Mouse (Mus musculus) gastrocnemius, postnatal 4 days (tissue): ENCODE measurements around the gene Zfp978. TPM values are rescaled to one million over a fixed set of nuclear protein-coding genes. Genes with fewer than 3 reads are reported as not detected.
"Not testable (repeated sequence)": the region's sequence is repeated elsewhere in the genome, so short reads cannot be mapped to it uniquely, and the experiment has no call there.

Experiments
- DNase-seq, 2 experiments: peaks; one replicate each; pipeline ENCODE4 v3.0.0; 2021 to 2022; ENCODE audit warnings: low spot score in 2 of 2, mixed read lengths in 2 of 2
- total RNA-seq, 2 experiments: library from RNA; stranded (reverse); gene quantifications; 2 replicates each; pipeline ENCODE4 v1.2.3; 2021

Zfp978 gene
- total RNA-seq, 2 experiments from 2014 or later, result not detected

- peak; percentile 19 to 21 for DNase-seq
These were observed 11.3 kb upstream of the Zfp978 start for GRCm38 (mm10) chr4:147349687-147350415.

- peak; percentile 8 to 18 for DNase-seq
These were observed 10.6 kb upstream of the Zfp978 start for GRCm38 (mm10) chr4:147350541-147350940.

GRCm38 (mm10) chr4:147351376-147351980 lies 9.6 kb upstream of the Zfp978 start:
- peak; percentile 5 to 15 for DNase-seq

GRCm38 (mm10) chr4:147353626-147354025 lies 7.5 kb upstream of the Zfp978 start:
- peak; percentile 3 to 4 for DNase-seq

DNA sequence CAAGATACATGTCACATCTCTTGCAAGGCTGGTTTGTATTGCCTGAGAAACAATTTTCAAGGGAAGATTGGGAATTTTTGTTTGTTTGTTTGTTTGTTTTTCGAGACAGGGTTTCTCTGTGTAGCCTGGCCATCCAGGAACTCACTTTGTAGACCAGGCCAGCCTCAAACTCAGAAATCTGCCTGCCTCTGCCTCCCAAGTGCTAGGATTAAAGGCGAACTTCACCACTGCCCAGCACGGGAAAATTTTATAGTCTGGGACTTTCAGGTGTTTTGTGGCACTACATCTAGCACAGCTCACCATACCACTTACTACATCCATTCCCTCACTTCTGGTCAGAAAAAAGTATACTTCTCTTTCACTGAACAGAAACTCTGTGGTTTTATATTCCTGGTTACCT lies 5.1 kb upstream of the Zfp978 start:
- not testable (repeated sequence) for DNase-seq

- not testable (repeated sequence) for DNase-seq
These were observed 3.9 kb upstream of the Zfp978 start for GRCm38 (mm10) chr4:147357195-147357594.

DNA sequence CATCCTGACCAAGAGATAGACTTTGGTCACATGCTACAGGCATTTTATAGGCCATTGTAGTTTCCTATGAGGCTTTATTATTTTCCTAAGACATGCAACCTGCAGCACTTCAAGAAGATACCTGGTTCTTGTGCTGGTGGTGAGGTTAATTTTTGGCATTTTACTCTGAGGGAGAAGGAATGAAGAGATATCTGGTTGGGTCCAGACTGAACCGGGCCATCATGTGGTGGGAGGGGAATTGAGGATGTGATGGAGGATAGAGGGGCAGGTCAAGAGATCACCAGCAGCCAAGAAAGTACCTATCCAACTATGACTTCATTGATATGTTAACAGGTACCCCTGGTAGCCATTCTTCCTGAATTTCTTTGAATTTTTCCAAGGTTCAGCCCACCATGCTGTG lies 769 bp downstream of the Zfp978 start:
- not testable (repeated sequence) for DNase-seq

- not testable (repeated sequence) for DNase-seq
These were observed 8.5 kb downstream of the Zfp978 start for GRCm38 (mm10) chr4:147369564-147369963.

DNA sequence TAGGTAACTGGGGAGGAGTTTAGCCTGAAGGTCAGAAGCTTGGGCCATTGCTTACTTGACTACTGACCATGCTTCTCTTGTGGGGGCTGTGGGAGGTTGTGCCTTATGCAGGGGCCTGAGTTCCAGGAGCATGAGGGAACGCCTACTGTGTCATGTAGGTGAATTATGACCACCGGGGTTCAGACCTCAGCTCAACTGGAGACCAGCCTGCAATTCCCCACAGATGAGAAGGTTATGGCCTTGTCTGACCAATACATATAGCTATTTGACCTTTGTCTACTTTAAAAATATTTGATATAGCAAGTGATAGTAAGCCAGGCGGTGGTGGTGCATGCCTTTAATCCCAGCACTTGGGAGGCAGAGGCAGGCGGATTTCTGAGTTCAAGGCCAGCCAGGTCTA lies 22.1 kb downstream of the Zfp978 start:
- DNase-seq, result not testable (repeated sequence)

DNA sequence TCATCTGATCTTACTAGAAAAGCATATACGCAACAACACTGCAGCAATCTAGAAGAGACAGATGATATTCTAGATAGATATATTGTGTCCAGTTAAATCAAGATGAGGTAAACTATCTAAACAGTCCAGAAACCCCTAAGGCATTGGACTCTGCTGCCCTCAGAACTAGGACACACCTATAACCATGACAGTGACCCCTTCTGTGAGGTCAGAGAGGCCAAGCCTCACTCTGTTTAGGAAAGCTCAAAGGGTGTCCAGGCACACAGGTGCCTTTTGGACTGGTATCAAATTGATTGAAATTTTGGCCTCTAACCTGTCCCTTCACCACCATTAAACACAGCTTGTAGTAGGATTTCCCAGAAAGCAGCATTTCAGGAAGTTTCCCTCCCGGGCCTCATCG lies 36.1 kb downstream of the Zfp978 start:
- not testable (repeated sequence) for DNase-seq

DNA sequence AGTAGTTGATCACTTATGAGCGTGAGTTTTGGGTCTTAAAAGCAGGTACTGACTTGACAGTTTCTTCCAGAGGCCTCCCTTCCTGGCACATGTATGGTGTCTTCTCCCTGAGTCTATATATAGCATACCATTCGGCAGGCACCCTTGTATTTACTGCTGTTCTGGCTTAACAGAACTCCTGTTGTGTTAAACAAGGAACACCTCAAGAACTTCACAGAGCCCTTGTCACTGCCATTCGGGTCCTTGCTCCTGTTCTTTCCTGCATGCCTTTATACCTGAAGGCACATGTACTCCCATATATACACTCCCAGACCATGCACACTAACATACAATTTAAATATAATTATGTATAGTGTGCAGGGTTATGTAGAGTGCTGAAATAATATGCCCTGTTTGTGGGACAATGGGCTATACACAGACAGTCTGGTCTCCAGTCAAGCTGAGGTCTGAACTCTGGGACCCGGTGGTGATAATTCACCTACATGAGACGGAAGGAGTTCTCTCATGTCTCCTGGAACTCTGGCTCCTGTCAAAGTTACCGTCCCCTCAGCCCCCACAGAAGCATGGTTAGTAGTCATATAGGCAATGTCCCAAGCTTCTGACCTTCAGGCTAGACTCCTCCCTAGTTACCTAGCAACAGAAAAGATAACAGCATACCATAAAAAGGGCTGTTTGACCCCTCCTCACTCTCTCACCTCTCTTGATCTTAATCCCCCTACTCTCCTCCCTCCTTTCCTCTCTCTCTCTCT lies 37.0 kb downstream of the Zfp978 start:
- DNase-seq, result peak in 1 of 2 experiments; percentile 19

DNA sequence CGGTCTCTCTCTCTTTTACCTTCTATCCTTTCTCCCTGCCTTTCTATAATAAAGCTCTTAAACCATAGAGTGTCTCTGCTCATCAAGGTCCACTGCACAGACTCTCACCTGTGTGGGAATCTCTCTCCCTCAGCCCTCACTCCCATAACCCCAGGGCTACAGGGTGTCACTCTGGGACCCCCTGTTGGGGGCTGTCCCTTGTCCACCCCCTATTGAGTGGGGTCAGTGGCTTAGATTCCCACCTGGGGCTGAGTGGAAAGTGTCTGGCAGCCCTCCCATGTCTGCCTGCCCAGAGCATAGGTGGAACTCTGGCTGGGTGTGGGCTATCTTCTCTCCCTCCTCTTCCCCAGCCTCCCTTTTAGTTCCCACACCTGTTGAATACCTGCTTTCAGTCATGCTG lies 37.6 kb downstream of the Zfp978 start:
- peak in 1 of 2 experiments; percentile 24 for DNase-seq

DNA sequence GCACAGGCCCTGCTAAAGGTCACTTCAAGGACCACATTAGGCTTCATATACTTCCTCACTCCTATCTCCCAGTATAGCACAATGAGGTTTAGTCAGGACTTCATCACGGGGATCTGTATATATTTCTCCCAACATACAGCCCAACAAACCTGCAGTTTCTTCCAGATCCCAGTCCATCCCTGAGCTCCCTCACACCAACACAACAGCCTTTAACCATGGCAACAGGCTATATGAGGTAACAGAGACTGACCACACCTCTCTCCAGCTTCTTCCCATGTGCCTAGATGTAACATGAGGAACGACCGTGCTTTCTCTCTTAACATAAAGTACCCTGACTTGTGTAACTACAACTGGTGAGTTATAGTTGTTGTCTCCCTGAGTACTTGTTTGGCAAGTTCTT lies 38.4 kb downstream of the Zfp978 start:
- DNase-seq, result not testable (repeated sequence)

DNA sequence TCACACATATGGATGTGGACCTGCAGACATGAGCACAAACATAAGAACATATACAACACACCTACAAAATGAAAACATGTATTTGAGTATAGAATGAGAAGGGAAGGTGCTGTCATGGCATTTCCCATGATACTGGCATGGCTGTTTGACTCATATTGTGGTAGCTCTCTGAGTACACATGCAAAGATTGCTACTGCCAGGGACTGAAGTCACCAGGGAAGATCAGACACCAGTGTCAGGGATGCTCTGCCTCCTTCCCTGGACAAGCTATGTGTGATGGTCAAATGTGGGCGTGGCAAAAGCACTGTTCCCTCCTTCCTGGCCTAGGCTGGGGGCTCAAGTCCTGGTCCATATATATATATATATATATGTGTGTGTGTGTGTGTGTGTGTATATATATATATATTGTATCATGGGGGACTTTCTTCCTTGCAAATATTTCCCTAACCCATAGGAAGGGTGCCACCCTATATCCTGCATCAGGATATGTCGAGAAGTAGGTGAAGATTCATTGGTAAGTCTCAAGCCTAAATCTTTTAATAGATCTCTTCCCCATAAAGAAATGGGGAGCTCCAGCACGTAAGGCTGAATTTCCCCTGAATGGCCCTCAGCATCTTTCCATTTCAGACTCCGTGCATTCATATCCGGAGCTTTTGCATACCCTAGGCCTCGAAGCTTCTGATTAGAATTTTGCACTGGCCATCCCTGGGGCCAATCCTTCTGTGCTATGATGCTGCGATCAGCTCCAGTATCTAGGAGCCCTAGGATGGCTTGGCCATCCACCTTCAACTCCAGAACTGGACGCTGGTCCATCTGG lies 39.1 kb downstream of the Zfp978 start:
- DNase-seq, result peak in 1 of 2 experiments; percentile 19

DNA sequence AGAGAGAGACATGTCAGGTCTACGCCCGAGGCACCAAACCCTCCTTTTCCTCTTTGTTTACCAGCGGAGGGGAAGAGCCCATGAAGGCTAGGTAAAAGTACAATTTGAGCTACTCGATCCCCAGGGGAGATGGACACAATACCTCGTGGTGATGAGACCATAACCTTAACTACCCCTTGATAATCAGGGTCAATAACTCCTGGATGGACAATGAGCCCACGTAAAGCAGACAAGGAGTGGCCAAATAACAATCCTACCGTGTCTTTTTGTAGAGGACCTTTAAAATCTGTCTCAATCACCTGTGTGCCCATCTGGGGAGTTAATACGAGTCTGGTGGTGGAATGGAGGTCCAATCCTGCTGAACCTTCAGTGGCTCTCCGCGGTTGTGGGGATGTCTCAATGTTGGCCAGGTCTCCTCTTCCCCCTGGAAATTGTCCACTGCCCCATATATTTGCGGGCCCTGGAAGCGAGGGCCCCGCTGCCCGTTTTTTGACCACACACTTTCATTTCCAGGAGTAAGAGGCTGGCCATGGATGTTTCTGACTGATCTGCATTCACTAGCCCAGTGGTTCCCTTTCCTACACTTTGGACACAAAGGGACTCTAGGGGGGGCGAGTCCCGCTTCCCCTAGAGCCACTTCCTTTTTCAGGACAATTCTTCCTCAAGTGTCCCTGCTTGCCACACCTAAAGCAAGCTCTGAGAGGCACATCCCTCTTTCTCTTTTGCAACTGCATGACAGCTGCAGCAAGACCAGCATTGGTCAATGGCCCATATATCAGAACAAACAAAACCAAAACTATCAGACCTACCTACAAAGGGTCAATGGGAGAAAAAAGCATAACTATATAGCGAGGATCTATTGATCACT lies 40.0 kb downstream of the Zfp978 start:
- DNase-seq, result not testable (repeated sequence)

GRCm38 (mm10) chr4:147401736-147402506 lies 40.8 kb downstream of the Zfp978 start:
- not testable (repeated sequence) for DNase-seq

DNA sequence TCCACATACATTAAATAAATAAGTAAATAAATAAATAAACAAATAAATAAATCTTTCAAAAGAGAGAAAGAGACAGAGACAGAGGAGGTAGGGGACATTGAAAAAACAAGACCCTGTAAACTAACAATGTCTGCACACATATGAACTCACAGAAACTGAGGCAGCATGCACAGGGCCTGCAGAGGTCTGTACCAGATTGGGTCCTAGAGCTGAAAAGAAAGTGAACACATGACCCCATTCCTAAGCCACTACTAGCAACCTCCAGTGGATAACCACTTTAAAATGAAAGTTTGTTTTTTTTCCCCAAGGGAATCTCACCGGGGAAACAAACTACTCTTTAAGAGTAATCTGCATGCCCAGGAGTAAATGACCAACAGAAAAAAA lies 41.4 kb downstream of the Zfp978 start:
- not testable (repeated sequence) for DNase-seq

- DNase-seq, result not testable (repeated sequence)
These were observed 42.4 kb downstream of the Zfp978 start for GRCm38 (mm10) chr4:147403509-147403908.
